Mouse (Mus musculus) retina, postnatal 7 days (tissue): Measurements from ENCODE around the gene Syt16.
A peak's percentile ranks its signal among the peaks of the same experiment; 100 is the strongest.

Experiments
- DNase-seq: peaks from one replicate; pipeline ENCODE4 v3.0.0-alpha.2; 2012; ENCODE audit warnings: low read depth, low spot score

Gene Syt16

DNA sequence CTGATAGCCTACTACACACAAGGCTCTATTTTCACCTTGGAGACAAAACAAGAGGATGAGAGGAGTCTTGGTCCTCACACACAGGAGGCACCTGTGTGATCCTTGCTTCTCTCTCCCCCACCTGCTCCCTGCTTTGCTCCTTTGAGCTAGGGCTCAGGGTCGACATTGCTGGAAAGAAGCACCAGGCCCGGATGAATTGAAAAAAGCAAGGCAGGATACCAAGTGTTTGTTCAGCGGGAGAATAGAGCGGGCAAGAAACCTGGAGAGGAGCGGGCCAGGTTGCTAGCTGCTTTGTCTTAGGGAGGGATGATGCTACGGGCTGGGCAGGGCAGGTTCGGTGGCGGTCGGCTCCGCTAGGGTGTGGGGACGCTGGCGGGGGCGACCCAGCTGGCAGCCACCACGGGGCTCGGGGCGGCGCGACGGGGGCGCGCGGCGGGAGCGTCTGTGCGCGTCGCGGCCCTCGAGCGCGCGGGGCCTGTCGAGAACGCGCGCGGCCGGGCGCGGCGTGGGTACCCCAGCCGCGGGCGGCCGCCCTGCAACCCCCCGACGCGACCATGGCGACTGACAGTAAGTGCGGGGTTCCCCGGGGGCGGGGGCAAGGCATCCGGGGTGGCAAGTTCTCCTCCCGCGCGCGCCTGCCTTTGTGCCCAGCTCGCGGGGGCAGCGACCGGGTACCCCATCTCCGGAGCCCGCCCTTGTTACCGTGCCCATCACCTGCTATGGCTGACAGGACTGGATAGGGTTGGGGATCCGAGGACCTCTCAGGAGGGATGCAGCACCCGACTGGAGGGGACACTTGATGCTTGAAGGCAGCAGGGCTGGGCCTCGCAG lies at the start of gene Syt16:
TSS of gene Syt16 (plus strand) at position 365 of the 831 bp plus-strand sequence.
- DNase-seq = no peak

DNA sequence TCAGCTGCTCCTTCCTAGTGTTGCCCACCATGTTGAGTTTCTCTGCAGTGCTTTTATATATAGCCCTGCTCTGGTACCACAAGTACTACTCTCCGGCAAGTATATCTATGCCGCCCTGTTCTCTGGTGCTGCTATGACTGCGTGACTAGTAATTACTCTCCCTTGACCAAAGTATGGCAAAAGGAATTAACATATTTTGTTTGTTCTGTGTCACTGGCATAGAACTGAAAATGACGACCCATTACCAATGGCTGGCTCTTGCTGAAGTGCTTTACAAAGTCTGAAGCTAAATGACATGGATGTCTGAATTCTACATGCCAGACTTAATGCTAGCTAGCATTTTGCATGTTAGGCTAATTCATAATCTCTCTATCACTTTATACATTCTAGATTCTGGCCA lies 49.0 kb upstream of the Syt16 start:
- no peak for DNase-seq

DNA sequence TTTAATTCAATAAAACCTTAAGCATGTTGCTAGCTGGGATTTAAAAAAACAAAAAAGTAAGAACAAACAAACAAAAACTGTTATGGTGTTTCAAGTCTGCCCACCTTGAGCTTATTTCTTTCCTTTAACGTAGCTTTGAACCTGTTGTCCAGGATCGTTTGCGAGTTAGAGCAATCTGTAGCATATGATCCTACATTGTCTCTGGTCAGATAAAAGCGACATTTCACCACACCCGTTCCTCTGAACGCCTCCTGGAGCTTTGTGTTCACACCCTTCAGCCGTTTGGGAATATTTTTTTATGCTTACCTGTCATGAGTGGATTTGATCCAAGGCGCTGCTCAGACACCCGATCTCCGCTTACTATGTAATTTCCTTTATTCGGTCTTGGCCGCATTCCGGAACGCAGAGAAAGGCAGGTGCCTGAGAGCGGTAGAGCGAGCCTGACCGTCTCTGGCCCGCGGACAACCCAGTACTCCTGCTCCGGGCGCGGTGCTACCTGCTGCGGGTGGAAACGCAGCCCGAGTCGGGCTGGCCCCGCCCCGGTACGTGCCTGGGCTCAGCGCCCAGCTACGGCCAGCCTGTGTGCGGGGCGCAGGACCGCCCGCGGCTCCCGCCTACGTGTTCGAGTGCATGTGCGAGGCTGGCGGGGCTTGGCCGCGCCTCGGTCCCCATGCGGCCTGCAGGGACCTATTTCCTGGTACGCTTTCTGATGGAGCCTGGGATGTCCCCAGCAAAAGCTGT lies 48.0 kb upstream of the Syt16 start:
- peak; percentile 30 for DNase-seq

DNA sequence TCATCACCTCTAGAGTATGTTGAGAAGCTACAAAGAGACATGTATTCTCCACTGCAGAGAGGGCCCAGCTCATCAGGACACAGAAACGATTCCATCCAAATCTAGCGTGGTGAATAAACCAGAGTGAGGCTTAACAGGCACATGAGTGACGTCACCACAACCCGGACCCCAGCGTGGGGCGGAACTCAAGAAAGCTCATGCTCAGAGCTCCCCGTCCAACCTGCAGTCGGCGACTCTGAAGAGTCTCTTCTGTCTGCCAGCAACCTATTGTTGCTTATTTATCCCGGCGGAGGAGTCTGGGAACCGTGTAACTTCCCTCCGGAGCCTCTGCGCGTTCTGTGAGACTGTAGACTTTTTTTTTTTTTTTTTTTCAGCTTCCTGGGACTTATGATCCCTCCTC lies 44.6 kb upstream of the Syt16 start:
- no peak for DNase-seq

DNA sequence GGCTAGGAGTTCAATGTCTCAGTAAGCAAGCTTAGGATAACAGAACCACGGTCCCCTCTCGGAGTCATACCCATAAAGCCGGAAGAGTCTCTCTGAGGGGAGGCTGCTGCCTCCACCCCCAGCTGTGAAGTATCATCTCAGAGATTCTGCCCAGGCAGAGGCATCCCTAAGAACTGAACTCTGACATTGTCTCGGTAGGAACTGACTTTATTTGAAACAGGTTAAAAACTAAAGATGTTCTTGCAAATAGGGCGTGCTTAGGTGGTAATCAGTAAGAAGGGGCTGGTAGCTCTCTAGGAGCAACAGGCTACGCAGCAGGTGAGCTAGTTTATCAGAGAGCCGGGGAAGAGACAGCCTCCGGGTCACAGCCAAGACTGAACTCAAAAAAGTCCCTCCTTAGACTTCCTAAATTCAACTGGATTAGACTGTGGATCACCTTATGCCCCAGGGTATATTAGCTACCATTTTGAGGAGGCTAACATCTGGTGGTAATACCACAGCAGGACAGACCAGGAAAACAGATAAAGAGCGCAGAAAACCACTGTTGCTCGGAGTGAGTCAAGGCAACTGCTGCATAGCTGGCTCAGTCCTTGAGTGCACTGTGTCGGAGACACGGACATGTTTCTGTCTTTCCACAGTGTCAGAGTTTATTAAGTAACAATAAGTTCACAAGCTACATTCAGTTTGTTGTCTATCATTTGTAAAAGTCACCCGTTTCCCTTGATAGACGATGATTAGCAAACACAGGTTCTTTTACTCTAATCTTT lies 43.9 kb upstream of the Syt16 start:
- DNase-seq = no peak

DNA sequence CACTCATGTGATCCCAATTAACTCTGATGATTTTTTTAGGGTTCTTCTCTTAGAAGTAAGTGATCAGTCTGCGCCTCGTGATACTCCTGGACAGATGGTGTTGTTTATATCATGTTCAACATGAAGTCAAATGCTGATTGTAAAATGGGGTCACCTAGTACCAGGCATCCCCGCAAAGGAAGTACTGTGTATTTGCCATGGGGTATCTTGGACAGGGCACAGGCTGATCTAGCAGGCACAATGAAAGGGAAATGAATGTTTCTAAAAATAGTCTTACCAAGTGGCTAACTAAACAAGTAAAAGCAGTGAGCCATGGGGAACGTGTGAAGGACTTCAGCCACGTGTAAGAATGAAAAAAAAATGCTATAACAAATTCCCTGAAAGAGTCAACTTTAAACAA lies 42.7 kb upstream of the Syt16 start:
- no peak for DNase-seq

DNA sequence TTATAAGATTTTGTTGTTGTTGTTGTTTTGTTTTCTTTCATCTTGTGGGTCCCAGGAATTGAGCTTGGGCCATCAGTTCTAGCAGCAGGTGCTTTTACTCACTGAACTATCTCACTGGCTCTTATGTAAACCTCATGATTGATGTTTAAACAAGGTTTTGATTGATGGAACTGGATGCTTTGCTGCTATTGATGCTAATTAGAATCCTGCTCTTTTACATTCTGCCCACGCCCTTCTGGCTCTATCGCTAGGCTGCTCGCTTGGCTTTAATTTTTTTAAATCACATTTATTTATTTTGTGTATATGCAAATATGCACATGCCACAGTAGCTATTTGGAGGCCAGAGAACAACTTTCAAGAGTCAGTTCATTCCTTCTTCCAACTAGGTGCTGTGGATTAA lies 39.8 kb upstream of the Syt16 start:
- DNase-seq = no peak

DNA sequence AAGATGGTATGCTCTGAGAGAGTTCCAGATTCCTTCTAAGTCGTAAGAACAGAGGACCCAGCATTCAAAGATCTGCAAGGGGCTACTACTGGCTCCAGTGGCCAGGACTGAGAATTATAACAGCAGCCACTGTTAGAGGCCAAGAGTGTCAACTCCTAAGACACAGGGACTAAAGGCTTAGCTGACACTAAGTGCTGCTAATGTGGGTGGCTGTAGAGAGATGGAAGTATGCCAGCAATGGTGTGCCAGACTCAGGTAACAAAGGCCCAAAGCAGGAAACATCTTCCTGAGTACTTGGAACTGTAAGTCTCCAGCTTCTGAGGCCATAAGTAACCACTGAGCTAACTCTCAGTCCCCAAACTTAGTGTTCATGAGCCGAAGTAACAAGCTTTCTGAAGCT lies 38.6 kb upstream of the Syt16 start:
- DNase-seq = no peak

DNA sequence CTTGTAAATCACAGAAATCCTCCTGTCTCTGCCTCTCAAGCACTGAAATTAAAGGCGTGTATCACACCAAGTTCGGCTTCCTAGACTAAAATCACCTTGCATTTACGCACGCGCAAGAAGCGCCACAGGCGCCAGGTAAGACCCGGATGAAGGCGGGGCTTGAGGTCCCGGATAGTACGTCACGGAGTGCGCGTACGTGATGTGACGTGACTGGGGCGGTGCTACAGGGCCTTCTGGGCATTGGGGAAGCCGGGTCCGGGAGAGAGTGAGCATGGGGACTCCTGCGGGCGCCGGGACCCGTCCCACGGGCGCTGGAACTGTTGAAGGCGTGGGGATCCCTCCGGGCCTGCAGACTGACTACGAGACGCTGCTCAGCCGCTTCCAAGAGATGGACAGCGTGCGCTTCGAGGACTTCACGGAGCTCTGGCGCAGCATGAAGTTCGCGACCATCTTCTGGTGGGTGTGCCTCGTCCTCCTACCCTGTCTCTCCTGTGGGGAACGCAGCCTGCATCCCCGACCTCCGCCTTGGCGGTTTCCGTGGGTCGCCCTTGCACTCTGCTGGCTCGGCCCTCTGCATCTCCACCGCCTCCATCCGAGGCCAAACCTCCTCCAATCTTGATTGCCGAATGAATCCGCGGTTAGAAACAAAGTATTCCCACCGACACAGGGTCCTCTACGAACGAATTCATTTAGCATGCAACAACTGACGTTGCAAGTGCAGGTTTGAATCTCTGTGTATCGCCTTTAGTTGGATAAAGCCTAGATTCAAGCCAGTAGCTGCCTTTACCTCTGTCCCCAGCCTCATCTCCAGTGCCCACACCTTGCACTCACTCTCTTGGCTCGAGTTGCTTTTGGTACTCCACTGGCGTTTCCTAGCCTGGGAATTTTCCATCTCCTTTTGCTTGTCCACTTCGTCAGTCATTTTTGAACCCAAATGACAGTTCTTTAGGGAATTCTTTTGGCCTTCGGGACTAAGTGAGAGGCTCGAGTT lies 32.9 kb upstream of the Syt16 start, which contains the start of gene Snapc1:
TSS of gene Snapc1 (plus strand) at position 191 of the 991 bp plus-strand sequence.
- peak; percentile 94 for DNase-seq

DNA sequence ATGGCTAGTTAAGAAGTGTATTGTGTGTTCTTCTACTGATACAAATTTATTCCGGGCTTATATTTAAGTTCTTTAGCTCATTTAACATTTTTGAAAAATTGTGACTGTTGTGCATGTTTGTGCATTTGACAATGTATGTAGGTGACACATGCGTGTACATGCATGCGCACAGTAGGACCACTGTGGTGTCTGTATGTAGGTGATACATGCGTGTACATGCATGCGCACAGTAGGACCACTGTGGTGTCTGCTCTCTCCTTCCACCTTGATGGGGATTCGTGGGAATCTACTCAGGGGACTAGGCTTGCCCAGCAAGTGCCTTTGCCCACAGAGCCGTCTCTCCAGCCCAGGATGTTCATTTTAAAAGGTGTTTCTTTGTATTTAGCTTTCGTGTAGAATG lies 28.3 kb upstream of the Syt16 start:
- DNase-seq = no peak

DNA sequence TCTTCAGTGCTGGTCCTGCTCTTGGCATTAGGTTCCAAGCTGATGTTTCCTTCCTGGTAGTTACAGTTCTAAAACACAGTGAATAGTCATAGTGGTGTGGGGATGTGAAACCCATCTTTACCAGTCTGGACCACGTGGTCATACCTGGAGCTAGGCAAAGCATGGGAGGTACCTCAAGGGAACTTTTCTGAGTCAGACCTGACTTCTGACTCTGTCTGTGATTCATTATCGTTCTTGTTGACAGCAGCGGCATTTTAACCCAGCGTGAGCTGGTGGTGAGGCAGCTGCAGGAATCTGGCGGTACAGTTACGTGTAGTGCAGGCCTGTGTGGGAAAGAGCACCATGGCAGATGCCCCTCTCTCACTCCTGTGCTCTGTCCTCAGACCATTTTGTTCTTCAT lies 22.9 kb upstream of the Syt16 start:
- DNase-seq = no peak

DNA sequence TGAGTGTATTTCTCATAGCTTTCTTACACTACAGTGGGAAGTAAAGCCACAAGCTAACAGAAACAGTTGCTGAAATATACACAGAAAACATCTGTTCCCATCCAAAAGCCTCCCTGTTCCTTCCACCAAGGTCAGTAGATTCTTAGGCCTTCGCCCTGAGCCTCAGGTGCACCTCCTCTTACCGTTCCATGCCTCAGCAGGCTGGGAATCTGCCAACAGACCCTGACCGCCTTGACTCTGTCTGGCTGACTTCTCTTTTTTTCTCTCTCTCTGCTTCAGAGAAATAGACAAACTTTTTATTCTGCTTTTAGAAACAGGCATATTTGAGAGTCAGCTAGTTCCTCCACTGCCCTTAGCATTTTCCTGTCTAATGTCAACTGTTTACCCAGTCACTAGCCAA lies 19.3 kb upstream of the Syt16 start:
- no peak for DNase-seq

DNA sequence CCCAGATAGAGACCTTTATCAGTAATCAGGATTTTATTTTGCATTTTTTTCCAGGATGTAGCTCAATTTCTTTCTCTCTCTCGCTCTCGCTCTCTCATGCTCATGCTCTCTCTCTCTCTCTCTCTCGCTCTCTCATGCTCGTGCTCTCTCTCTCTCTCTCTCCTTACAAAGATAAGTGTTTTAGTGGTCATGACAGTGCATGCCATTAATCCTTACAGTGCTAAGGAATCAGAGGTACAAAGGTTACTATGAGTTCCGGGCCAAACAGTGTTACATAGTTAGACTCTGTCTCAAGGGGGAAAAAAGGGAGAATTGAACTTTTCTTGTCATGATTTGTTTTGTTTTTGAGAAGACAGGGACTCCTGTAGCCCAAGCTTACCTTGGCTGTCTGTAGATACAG lies 17.8 kb upstream of the Syt16 start:
- DNase-seq = no peak

DNA sequence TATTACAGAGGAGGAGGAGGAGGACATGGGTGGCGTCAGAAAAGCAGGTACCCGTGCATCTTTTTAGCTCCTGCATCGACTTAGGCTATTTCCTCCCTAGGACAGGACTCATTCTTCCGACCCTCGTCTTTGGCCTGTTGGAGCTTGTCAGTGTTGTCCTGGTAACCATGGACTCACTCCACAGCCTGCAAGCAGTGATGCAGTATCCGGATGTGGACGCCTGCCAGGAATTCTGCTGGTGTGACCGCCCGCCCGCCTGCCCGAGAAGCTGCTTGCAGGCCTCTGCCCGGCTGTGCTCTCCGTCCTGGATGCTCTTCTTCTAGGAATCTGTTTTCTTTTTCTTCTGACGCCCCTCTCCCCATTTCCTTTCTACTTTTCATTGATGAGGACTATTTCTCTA lies 14.9 kb upstream of the Syt16 start:
- DNase-seq = peak; percentile 66

DNA sequence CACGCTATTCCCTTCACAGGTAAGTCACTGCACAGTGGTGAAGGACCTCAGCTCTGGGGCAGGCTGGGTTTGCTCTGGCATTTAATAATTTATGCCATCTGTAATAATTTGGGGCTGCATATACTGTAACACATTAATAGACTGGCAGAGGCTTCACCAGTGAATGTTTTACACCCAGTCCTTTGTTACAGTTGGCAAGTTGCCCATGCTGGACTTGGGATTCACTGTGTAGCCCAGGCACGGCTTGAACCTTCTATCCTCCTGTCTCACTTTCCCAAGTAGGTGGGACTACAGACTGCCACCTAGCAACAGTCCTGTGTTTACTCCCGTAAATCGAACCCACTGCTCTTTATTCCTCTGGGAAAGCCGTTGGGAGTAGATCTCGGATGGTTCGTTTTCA lies 11.2 kb upstream of the Syt16 start:
- DNase-seq = no peak

DNA sequence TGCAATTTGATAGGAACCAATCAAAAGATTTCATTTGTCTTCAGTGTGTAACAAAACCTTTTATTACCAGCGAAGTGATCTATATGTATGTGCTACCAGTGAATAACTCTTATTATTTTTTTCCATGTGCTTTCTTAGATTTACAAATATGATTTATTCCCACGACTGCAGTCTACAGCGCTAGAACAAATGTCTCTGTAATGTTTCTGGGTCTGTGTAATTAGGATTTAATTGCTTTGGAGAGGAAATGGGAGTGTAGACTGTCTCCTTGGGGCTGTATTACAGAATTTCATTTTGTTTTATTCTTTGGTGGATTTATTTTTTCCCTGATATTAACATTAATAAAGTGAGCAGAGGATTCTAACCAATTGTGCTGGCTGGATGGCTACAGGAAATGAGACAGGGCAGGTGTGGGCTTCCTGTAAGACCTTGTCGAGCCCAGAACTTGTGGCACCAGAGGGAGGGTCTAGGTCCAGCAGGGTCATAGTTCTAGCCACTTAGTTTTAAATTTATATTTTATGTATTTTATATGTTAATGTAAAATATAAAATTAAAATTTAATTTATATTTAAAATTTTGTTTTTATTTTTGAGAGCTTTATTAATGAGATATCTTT lies 9.0 kb upstream of the Syt16 start:
- no peak for DNase-seq

DNA sequence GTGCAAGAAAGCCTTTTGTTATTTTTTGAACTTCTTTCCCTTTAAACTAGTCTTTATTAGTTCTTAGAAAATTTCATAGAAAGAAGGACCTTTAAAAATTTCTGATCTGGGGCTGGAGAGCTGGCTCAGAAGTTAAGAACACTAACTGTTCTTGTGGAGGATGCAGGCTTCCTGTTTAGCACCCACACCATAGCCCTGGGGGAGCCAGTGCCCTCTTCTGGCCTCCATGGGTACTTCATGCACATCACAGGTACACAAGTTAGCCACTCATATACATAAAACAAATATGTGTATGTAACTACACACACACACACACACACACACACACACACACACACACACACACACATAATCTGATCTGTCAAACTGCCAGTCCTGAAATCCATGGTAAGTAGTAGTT lies 7.9 kb upstream of the Syt16 start:
- no peak for DNase-seq

DNA sequence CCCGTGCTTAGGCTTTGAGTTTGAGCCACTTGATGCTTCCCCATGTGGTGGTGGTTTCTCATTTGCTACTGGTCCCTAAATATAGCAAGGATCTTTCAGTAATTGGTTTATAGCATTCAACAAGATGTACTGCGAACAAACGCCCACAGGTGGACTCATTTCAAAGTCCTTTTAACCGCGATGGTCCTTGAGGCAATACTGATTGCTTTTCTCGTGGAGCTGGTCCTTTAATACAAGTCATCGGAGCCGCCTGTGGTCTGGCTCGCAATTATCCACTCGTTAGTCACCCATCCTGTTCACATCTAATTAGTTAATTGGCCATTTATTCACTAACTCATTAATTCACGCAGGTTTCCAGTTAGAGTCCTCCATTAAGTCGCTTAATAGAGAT lies 560 bp upstream of the Syt16 start:
- DNase-seq = no peak

DNA sequence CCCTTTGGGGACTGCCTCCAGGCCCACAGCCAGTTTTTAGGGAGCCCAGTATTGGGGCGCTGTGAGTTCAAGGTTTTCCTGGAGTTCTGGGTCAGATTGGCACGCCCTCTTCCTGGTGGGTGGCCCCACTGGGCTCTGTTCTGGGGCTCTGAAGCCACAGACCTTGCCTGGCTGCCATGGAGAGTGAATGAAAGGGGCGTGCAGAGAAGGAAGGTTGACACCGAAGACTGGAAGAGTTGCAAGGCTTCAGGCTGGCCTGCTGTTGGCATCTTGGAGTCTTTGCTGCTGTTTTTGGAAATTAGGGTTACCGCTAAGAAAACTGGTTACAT lies 631 bp downstream of the Syt16 start:
- DNase-seq = no peak

DNA sequence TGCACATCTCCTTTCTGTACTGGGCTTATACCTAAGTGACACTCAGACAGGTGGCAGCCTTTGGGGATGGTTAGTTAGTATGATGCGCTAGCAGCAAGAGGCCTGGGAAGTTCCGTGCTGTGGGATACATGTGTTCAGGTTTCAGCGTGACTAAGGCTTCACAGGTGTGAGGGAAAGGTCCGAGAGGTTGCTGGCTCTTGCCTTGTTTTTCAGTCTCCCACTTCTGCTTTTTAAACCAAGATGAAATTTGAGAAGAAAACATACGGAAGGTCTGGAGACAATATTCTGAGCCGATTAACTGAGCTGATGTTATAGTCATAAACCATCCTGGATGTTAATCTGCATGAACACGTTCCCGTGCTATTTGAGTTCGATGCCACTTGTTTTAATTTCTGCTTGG lies 5.0 kb downstream of the Syt16 start:
- no peak for DNase-seq

DNA sequence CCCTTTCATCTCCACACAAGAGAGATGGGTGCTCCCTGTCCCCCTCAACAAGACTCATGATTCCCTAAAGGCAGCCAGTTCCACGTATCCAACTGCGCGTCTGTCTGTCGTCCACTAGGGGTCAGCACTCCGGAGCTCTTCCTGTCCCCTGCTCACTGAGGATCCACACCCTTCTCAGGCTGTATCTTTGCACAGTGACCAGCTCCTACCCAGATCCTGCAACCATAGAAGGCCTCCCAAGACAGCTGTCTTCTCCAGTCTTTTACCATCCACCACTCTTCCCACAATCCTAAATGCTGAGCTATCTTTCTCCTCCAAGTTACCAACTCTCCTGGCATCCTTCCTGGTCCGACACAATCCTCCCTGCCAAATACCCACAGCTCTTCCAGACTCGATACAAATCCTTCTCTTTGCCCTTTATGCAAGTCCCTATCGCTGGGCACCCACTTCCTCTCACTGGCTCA lies 12.0 kb downstream of the Syt16 start:
- DNase-seq = no peak
